Mouse (Mus musculus) cerebellum, postnatal 25 days (tissue): ENCODE measurements at regions not wholly inside any gene's neighbourhood (a gene's known extent, or its start where the extent isn't known, plus 50 kb on each side); places are given as distances from the start of the nearest gene placed in this dataset.

Experiments
- DNase-seq, 2 experiments: peaks; one replicate each; pipeline ENCODE4 v3.0.0; 2021; ENCODE audit warnings: mixed read lengths in 2 of 2

DNA sequence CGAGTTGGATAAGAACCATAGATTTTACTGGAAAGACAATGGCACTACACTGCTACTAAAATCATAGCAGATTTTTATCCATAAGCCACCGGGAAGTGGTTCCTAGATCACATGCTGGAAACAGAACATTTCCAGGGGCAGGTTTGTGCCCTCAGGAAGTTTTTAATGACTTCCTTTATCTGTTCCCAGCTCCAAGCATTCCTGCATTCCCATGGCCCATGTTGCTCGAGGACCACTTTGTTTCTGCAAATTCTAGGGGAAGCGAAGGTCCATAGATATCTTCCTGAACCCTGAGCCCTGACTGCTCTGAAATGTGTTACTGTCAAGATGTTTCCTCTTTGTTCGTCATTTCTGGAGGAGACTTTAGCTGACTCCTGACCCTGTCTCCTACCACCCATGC, 235.6 kb upstream of the Map3k1 start:
- no peak for DNase-seq

DNA sequence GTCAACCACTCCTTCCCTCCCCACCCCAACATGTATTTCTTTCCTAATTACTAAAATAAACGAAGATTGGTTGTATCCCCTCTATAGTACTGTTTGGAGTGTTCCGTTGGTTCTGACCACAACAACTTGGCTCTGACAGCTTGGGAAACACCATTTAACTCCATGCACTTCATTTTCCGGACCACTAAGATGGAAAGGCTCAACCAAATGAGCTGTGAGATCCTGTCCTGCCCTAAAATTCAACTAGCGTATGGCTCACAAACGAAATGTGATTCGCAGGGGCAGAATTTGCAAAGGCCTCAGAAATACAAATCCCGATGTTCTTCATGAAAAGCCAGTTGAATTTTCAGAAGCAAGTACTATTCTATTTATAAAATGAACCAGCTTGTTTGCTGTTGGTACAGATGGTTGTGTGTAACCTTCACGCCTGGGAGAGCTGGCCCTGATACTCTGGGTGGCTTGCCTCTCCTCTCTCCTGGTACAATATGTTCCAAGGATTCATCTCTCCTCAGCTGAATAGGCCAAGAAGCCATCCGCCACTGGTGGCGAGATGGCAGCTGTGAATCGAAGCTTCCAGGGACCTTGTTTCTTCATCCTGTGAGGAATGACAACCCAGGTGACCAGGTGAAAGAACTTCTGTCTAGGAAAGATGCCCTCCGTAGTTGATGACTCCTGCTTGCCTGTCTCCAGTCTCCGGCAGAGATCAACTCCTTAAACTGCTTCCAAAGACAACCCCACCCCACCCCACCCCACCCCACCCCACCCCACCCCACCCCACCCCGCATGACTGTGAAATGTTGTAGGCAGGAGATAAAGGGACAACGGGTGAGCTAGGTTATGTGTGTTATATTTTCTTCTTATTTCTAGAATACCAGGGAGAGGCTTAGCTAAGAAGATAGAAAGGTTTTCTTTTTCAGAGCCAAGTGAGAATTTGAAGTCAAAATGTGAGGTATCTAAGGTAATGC, 237.7 kb upstream of the Map3k1 start:
- DNase-seq = peak; percentile 47 to 58

DNA sequence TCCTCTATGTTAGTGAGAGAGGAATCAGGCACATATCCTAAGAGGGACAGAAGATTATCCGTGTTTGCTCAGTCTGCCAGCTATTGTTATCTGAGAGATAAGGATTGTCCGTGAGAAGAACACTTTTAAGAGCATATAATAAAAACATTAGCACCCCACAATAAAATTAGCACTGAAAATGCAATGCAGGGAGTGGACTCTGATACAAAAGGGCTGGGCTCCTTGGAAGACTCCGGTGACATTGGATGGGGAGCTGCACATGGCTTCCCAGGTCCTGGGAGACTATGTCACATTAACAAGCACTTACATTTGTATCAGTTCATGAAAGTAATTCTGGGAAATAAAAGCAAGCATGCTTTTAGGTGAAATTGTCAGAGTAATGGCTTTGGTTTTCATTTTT, 238.6 kb upstream of the Map3k1 start:
- DNase-seq = no peak

DNA sequence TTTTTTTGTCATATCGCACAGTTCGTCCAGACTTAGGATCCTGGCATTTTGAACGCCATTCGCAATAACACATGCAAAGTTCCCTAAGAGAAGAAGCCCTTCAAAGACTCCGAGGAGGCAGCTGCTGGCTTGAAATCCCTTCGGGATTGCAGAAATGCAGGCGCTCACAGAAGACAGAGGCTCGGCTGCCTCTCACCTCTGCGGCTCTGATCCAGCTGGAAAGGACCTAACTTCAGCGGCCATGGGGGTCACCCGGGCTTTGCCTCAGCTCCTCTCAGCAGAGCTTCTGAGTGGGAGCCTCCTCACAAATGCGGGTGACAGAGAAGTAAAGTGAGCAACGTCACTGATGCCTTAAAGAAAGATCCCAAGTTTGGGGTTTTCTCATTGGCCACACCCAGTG, 239.1 kb upstream of the Map3k1 start:
- DNase-seq = peak; percentile 18 to 21

- no peak for DNase-seq
These were observed 239.5 kb upstream of the Map3k1 start for GRCm38 (mm10) chr13:112048327-112048726.

GRCm38 (mm10) chr13:112050892-112051291, 237.4 kb upstream of the Ankrd55 start:
- DNase-seq = no peak

GRCm38 (mm10) chr13:112052011-112052410, 236.2 kb upstream of the Ankrd55 start:
- DNase-seq = no peak

DNA sequence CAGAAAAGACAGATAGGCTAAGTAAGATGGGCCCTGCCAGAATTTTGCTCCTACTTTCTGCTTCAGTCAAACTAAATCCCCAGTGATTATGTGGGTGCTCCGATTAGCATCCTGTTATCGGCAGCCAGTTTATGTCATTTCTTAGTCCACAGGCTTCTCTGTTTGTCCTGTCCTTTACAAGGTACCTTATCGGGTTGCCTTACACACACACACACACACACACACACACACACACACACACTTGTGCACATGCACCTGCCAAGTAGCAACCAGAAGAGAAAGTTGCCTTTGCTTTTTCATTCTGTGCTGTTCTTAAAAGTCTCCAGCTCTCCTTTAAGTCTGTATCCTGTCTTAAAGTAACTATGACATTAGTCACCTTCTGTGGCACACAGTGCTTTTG, 235.8 kb upstream of the Ankrd55 start:
- no peak for DNase-seq

- no peak for DNase-seq
These were observed 233.3 kb upstream of the Ankrd55 start for GRCm38 (mm10) chr13:112054879-112055371.

GRCm38 (mm10) chr13:112058218-112058617, 230.0 kb upstream of the Ankrd55 start:
- peak; percentile 55 to 58 for DNase-seq

DNA sequence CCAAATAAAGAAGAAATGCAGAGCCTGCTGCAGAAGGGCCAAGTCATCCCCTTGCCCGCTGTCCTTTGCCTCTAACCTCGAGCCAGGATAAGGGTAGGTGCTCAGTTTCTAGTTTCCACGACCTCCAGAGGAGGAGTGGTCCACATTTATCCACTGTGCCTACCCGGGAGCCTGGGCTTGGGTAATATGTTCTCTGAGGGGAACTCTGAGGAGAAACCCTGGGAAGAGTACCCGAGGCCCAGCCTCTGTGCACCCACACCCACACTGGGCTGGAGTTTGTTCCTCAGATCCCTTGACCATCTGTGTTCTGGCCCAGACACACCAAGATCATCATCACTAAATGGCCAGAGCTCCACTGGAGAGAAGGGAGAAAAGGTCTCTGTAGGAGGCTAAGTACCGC, 229.5 kb upstream of the Ankrd55 start:
- no peak for DNase-seq

GRCm38 (mm10) chr13:112062024-112062423, 226.2 kb upstream of the Ankrd55 start:
- DNase-seq = no peak

GRCm38 (mm10) chr13:112063409-112064111, 224.7 kb upstream of the Ankrd55 start:
- no peak for DNase-seq

- DNase-seq = no peak
These were observed 223.6 kb upstream of the Ankrd55 start for GRCm38 (mm10) chr13:112064681-112065080.

DNA sequence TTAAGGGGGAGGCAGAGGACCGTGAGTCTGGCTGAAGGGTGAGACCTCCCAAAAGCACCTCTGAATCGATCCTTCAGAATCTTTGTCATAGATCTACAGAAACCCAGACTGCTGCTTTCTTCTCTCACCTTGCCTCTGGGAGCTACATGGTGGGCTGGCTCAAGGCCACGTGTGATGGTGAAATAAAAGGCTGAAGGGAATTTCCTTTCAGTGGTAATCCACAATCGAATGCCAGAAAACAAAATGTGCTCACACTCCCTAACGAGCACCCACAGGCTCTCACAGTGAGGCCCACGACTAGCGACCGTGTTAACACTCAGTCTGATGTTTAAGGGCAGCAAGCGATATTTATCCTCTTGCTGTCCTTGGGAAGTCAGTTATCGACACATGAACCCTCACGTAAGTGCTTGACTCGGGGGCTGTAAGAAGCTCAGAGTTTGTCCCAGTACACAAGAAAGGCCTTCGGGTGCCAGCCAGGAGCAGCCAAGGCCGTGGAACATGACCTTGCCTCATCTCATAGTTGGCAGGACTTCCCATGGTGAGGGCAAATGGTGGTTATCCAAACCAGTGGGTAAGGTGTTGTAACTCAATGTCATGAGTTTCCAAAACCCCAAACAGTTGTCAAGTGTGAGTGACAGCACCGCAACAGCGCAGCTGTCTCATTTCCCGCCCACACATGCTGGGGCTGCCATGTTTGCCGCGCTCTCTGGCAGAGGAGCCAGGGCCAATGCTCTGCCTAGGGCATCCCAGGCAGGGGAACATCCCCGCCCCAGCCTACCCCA, 221.0 kb upstream of the Ankrd55 start:
- DNase-seq = no peak

DNA sequence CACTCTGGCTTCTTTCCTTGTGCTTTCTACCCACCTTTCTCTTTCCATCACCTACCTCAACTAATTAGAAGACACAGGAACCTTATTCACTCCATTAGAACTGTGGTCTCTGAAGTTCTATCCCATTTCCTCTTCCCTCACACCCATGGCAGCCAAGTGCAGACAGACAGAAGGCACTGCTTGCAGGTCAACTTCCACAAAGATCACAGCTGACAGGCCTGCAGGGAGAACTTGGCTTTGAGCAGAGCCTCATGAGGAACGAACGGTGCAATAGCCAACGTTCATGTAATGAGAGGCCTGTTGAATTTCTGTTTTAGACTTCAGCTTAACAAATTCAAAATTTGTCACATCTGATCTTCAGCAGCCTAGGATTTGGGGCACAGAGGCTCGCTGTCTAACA, 217.5 kb upstream of the Ankrd55 start:
- DNase-seq = no peak

DNA sequence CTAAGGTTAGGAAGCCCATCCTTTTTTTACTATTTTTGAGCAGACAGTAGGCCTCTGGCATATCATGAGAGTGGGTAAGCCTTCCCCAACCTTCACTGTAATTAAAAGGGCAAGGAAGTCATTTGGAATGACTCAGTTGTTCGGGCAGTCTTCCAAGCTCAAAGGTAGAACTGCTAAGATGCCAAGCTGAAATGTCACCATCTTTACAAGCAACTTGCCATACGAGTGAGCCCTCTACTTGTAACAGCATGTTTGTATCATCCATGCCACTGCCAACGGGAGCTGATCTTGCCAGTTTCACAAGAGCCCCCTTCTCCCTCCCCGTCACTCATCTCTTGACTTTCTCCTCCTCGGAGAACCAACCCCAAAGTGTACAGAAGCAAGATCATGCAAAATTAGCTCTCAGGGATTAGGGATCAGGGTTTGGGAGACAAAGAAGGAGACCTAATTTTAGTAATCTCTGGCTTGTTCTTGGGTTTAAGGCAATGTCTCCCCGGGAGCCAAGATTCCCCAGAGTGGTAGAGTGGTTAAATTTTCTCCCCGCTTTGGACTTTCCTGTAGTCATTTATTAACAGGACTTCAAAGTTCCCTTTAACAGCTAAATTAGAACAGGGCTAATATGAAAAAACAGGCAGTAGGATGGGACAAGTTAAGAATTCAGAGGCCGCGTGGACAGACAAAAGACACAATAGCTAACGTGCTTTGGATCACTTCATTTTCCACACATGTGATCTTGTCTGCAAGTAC, 216.9 kb upstream of the Ankrd55 start:
- DNase-seq = no peak

DNA sequence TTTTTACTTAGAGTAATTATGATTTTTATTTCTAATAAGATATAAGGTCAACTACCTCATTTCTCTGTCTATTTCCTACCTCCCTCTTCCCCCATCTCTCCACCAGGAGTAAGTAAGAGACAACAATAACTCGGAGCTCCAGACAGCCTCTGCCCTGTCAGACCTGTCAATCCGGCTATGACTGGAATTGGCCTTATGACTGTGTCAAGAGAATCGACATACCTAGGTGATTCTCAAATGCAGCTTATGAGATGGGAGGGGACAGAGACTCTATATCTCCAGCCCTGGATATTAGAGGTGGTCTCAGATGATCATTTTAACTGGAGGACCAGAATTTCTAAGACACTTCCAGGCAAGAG, 216.3 kb upstream of the Ankrd55 start:
- no peak for DNase-seq

DNA sequence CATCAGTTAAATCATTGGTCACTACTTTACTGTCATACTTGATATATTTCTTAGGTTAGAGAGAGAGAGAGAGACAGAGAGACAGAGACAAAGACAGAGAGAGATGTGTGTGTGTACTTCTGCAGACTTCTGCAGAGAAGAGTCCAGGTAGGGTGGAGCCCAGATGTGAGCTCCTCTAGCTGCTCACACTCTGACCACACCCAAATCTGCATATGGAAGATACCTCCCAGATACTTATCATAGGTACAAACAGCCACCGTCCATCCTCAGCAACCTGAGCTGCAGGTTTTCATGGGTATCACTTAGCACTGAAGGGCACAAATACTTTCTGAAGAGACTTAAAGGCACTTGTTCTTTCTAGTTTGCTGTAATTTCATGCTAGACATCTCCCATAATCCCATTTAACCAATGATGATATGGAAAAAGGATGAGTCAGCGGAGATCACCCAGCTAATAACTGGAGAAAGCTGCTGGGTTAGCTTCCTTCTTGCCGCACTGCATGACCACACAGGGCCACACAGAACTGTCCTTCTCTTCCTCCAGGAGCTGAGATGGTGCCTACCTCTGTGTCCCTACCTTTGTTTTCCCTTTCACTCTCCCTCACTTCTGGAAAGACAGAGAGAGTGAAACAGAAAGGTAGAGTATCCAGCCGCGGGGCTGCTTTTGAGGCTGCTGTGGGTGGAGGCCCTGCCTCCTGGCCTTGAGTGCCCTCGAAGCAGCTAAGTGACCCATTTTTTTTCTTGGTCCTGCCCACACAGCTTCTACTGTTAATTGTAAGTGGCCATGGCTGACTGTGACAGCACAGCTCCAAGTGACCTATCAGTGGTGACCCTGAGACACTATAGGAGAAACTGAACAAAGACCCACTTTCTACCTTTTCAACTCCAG, 214.5 kb upstream of the Ankrd55 start:
- DNase-seq = no peak

GRCm38 (mm10) chr13:112075847-112076479, 212.3 kb upstream of the Ankrd55 start:
- no peak for DNase-seq

GRCm38 (mm10) chr13:112078088-112078487, 210.2 kb upstream of the Ankrd55 start:
- DNase-seq = no peak
